Mouse (Mus musculus) hematopoietic stem cell, adult 5-6 weeks (primary cell): Measurements from ENCODE around the gene Fam166b. TPM values are rescaled to one million over a fixed set of nuclear protein-coding genes. Genes with fewer than 3 reads are reported as not detected.

Experiments
- total RNA-seq: library from RNA; stranded (forward); fragments of 172-1452, 232-1000 nt; gene quantifications from 2 replicates; pipeline ENCODE4 v1.2.3, GENCODE M21; 2017

Fam166b gene
- total RNA-seq, 1 experiment from 2014 or later, result not detected

Other genes with a start within 250 kb of the Fam166b start
- gene Atp8b5, start 162.0 kb downstream of the Fam166b start, total RNA-seq, result 0.79 and 3.6 TPM in 2 replicates
- gene Rusc2, start 47.2 kb downstream of the Fam166b start, total RNA-seq, result 2.8 and 4.8 TPM in 2 replicates
- 12.0 and 17.6 TPM in 2 replicates for gene Tesk1, start 12.8 kb upstream of the Fam166b start, total RNA-seq
- 91.6 and 153 TPM in 2 replicates for gene Cd72, start 25.5 kb upstream of the Fam166b start, total RNA-seq
- gene Sit1, start 54.6 kb upstream of the Fam166b start, total RNA-seq, result not detected in 2 replicates
- gene Ccdc107, start 63.8 kb upstream of the Fam166b start, total RNA-seq, result 45.7 and 55.6 TPM in 2 replicates
- 66.5 and 76.9 TPM in 2 replicates for gene Arhgef39, start 70.6 kb upstream of the Fam166b start, total RNA-seq
- gene Car9, start 77.8 kb upstream of the Fam166b start, total RNA-seq, result 2.4 and 10.6 TPM in 2 replicates
- 18.6 and 28.2 TPM in 2 replicates for gene Tpm2, start 94.6 kb upstream of the Fam166b start, total RNA-seq
- gene Creb3, start 133.2 kb upstream of the Fam166b start, total RNA-seq, result 76.7 and 97.5 TPM in 2 replicates
- 306 and 337 TPM in 2 replicates for gene Tln1, start 133.6 kb upstream of the Fam166b start, total RNA-seq
- gene Rgp1, start 149.6 kb upstream of the Fam166b start, total RNA-seq, result 13.6 and 41.0 TPM in 2 replicates
- 11.9 and 19.9 TPM in 2 replicates for gene Gba2, start 149.7 kb upstream of the Fam166b start, total RNA-seq
- 0.40 TPM in 1 of 2 replicates, not detected in the other for gene Msmp, start 155.4 kb upstream of the Fam166b start, total RNA-seq
- gene Npr2, start 202.8 kb upstream of the Fam166b start, total RNA-seq, result 4.2 and 7.2 TPM in 2 replicates
- gene Spag8, start 224.5 kb upstream of the Fam166b start, total RNA-seq, result not detected in 2 replicates
- 61.0 and 88.4 TPM in 2 replicates for gene Hint2, start 227.3 kb upstream of the Fam166b start, total RNA-seq
- 1.3 and 1.8 TPM in 2 replicates for gene Tmem8b, start 239.8 kb upstream of the Fam166b start, total RNA-seq
- 0.44 and 0.50 TPM in 2 replicates for gene Fam221b, start 240.0 kb upstream of the Fam166b start, total RNA-seq